Mouse (Mus musculus): Measurements from ENCODE around the gene Bax.

Gene Bax

GRCm38 (mm10) chr7:45456721-45457203 is 9.9 kb downstream of the Bax start:
- no peak for DNase-seq (ENCODE audit: low spot score)

- no peak for DNase-seq (ENCODE audit: low spot score)
Measured at GRCm38 (mm10) chr7:45455932-45456696, 10.6 kb downstream of the Bax start.

GRCm38 (mm10) chr7:45454971-45455370 is 11.7 kb downstream of the Bax start:
- no peak for DNase-seq (ENCODE audit: low spot score)

GRCm38 (mm10) chr7:45451344-45451982 is 15.2 kb downstream of the Bax start:
- peak; percentile 82 for DNase-seq (ENCODE audit: low spot score)

GRCm38 (mm10) chr7:45449974-45450373 is 16.7 kb downstream of the Bax start:
- DNase-seq (ENCODE audit: low spot score): no peak

- DNase-seq (ENCODE audit: low spot score): no peak
Measured at GRCm38 (mm10) chr7:45447325-45447990, 19.2 kb downstream of the Bax start.

- no peak for DNase-seq (ENCODE audit: low spot score)
Measured at GRCm38 (mm10) chr7:45446589-45446988, 20.1 kb downstream of the Bax start.

GRCm38 (mm10) chr7:45443526-45444420 is 22.9 kb downstream of the Bax start:
- no peak for DNase-seq (ENCODE audit: low spot score)

GRCm38 (mm10) chr7:45437521-45438276 is 29.0 kb downstream of the Bax start, which contains the start of gene Ruvbl2:
Gene Ruvbl2 (minus strand): TSS chr7:45438096.
- no peak for DNase-seq (ENCODE audit: low spot score)

- no peak for DNase-seq (ENCODE audit: low spot score)
Measured at GRCm38 (mm10) chr7:45437046-45437445, 29.7 kb downstream of the Bax start.

- DNase-seq (ENCODE audit: low spot score): no peak
Measured at GRCm38 (mm10) chr7:45436444-45436843, 30.3 kb downstream of the Bax start.

GRCm38 (mm10) chr7:45435038-45435437 is 31.7 kb downstream of the Bax start:
- DNase-seq (ENCODE audit: low spot score): no peak

- peak; percentile 99 for DNase-seq (ENCODE audit: low spot score)
Measured at GRCm38 (mm10) chr7:45434203-45435015, 32.3 kb downstream of the Bax start, which contains the start of gene Gys1. Gene Gys1 (plus strand): TSS chr7:45434844.

- DNase-seq (ENCODE audit: low spot score): no peak
Measured at GRCm38 (mm10) chr7:45433835-45434202, 32.9 kb downstream of the Bax start.

GRCm38 (mm10) chr7:45426556-45426955 is 40.1 kb downstream of the Bax start:
- no peak for DNase-seq (ENCODE audit: low spot score)

GRCm38 (mm10) chr7:45421194-45421593 is 45.5 kb downstream of the Bax start:
- DNase-seq (ENCODE audit: low spot score): no peak

GRCm38 (mm10) chr7:45420615-45420919 is 46.1 kb downstream of the Bax start, which contains the start of gene Lhb:
Gene Lhb (plus strand): TSS chr7:45420820.
- no peak for DNase-seq (ENCODE audit: low spot score)

GRCm38 (mm10) chr7:45419859-45420614 is 46.7 kb downstream of the Bax start:
- DNase-seq (ENCODE audit: low spot score): no peak

- DNase-seq (ENCODE audit: low spot score): no peak
Measured at GRCm38 (mm10) chr7:45417962-45418492, 48.7 kb downstream of the Bax start.
